Mouse (Mus musculus) olfactory bulb, adult 2 months (tissue): ENCODE data around the gene Dock8.

Experiments
- CTCF ChIP-seq: fragments of 200-500 bp; IDR thresholded peaks from 2 replicates; pipeline ENCODE4 v1.5.1; 2012; ENCODE audit warnings: low read depth, mild to moderate bottlenecking, low read length, moderate library complexity; ENCODE audit not compliant: insufficient read depth
- POLR2A ChIP-seq: fragments of 200-500 bp; IDR thresholded peaks from 2 replicates; pipeline ENCODE4 v1.6.1; 2012; ENCODE audit warnings: mild to moderate bottlenecking, low read depth, low read length, moderate library complexity; ENCODE audit not compliant: insufficient read depth

DNA sequence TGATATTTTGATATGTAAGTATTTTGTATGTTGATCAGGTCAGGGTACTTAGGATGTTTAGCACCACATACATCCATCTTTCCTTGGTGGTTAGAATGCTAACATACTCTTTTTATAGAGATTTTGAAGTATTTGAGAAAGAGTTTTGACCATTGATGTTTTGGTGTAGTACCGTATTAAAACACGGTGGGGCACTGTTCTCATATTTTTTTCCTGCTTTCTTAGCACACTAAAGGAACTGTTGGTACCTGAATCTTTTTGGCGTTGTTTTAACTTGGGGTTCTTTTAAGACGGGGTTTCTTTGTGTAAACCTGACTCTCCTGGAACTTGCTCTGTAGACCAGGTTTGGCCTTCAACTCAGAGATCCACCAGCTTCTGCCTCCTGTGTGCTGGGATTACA is 133.0 kb downstream of the Dock8 start:
- TF ChIP-seq CTCF (no peak), POLR2A (no peak)
